Mouse (Mus musculus) lung, embryonic 16.5 days (tissue): ENCODE measurements at regions not wholly inside any gene's neighbourhood (a gene's known extent, or its start where the extent isn't known, plus 50 kb on each side); places are given as distances from the start of the nearest gene placed in this dataset.
"Not testable (repeated sequence)": the region's sequence is repeated elsewhere in the genome, so short reads cannot be mapped to it uniquely, and the experiment has no call there.

ENCODE experiments used
- ATAC-seq: fragments of 200-750 bp; cut with Nextera tagmentation; 2 replicates; pipeline ENCODE4 v1.8.0; 2017; ENCODE audit warnings: low read depth, mild to moderate bottlenecking, moderate library complexity
- H3K27ac ChIP-seq: fragments of 300-500 bp; sonication (generic); 2 replicates; pipeline ENCODE4 v1.5.1; 2014; ENCODE audit warnings: mild to moderate bottlenecking, control low read depth, low read length
- H3K27me3 ChIP-seq: fragments of 300-500 bp; sonication (generic); 2 replicates; pipeline ENCODE4 v1.6.1; 2014; ENCODE audit warnings: low read depth, low read length, mixed read lengths; ENCODE audit not compliant: control insufficient read depth, insufficient read depth
- H3K36me3 ChIP-seq: fragments of 300-500 bp; sonication (generic); 2 replicates; pipeline ENCODE4 v1.6.1; 2014; ENCODE audit warnings: low read length; ENCODE audit not compliant: control insufficient read depth, insufficient read depth
- H3K4me1 ChIP-seq: fragments of 300-500 bp; sonication (generic); replicated peaks from 2 replicates; pipeline ENCODE4 v1.6.1; 2014; ENCODE audit warnings: low read length, mixed read lengths; ENCODE audit not compliant: control insufficient read depth, insufficient read depth
- H3K4me2 ChIP-seq: fragments of 300-500 bp; sonication (generic); 2 replicates; pipeline ENCODE4 v1.6.1; 2014; ENCODE audit warnings: low read depth, low read length, control low read depth
- H3K4me3 ChIP-seq: fragments of 300-500 bp; sonication (generic); 2 replicates; pipeline ENCODE4 v1.5.1; 2014; ENCODE audit warnings: mild to moderate bottlenecking, low read length, control low read depth
- H3K9ac ChIP-seq: fragments of 300-500 bp; sonication (generic); 2 replicates; pipeline ENCODE4 v1.6.1; 2014; ENCODE audit warnings: low read length, control low read depth
- H3K9me3 ChIP-seq: fragments of 300-500 bp; sonication (generic); 2 replicates; pipeline ENCODE4 v1.6.1; 2016; ENCODE audit warnings: low read length; ENCODE audit not compliant: control insufficient read depth
- whole genome bisulfite sequencing: fragments of 180-500 bp; shearing (Covaris S2); extraction: QIAGEN DNeasy Blood & Tissue Kit; methylation state at CpG from one replicate; pipeline ENCODE4 v1.1.7; 2014; 5-methylcytosine and 5-hydroxymethylcytosine counted together

- 49% methylated on average over 2 of the region's 2 CpGs for whole genome bisulfite sequencing
- H3K27me3 ChIP-seq, ATAC-seq, H3K9me3 ChIP-seq, H3K36me3 ChIP-seq, H3K4me2 ChIP-seq, H3K27ac ChIP-seq, H3K4me3 ChIP-seq, H3K4me1 ChIP-seq, H3K9ac ChIP-seq: not testable (repeated sequence)
Measured at GRCm38 (mm10) chr14:14478159-14478558, 77.1 kb downstream of the Olfr721-ps1 start.

- H3K27ac ChIP-seq = no peak overlapping the region
- H3K4me1 ChIP-seq = no peaks in the 10 kb centered on the region
- no peak overlapping the region for H3K4me2 ChIP-seq
- no peak for ATAC-seq
- no peaks in the 10 kb centered on the region for H3K9me3 ChIP-seq
- 81% methylated on average over 1 of the region's 1 CpGs for WGBS
- no peak overlapping the region for H3K4me3 ChIP-seq
- H3K36me3 ChIP-seq = no peaks in the 10 kb centered on the region
- no peaks in the 10 kb centered on the region for H3K27me3 ChIP-seq
- no peak overlapping the region for H3K9ac ChIP-seq
Measured at GRCm38 (mm10) chr14:14481840-14482239, 80.7 kb downstream of the Olfr721-ps1 start.

GRCm38 (mm10) chr14:14486356-14486755 is 85.3 kb downstream of the Olfr721-ps1 start:
- no peak for ATAC-seq
- H3K4me3 ChIP-seq = no peak overlapping the region
- no peaks in the 10 kb centered on the region for H3K36me3 ChIP-seq
- H3K27me3 ChIP-seq = no peaks in the 10 kb centered on the region
- no peak overlapping the region for H3K27ac ChIP-seq
- no peak overlapping the region for H3K9ac ChIP-seq
- 82% methylated on average over 1 of the region's 1 CpGs for WGBS
- H3K4me2 ChIP-seq = no peak overlapping the region
- no peaks in the 10 kb centered on the region for H3K4me1 ChIP-seq
- no peaks in the 10 kb centered on the region for H3K9me3 ChIP-seq

GRCm38 (mm10) chr14:14490501-14490900 is 89.4 kb downstream of the Olfr721-ps1 start:
- Histone ChIP-seq H3K27me3 (no peaks in the 10 kb centered on the region), H3K4me3 (no peak overlapping the region), H3K4me2 (no peak overlapping the region), H3K9ac (no peak overlapping the region), H3K9me3 (no peaks in the 10 kb centered on the region), H3K27ac (no peak overlapping the region), H3K4me1 (no peaks in the 10 kb centered on the region), H3K36me3 (no peaks in the 10 kb centered on the region)
- no peak for ATAC-seq

GRCm38 (mm10) chr14:14492041-14492440 is 90.9 kb downstream of the Olfr721-ps1 start:
- no peaks in the 10 kb centered on the region for H3K9me3 ChIP-seq
- no peaks in the 10 kb centered on the region for H3K36me3 ChIP-seq
- no peak overlapping the region for H3K27ac ChIP-seq
- H3K4me2 ChIP-seq = no peak overlapping the region
- no peak for ATAC-seq
- H3K4me1 ChIP-seq = no peaks in the 10 kb centered on the region
- H3K27me3 ChIP-seq = no peaks in the 10 kb centered on the region
- H3K4me3 ChIP-seq = no peak overlapping the region
- H3K9ac ChIP-seq = no peak overlapping the region

- no peaks in the 10 kb centered on the region for H3K27me3 ChIP-seq
- no peak overlapping the region for H3K4me3 ChIP-seq
- no peaks in the 10 kb centered on the region for H3K36me3 ChIP-seq
- H3K27ac ChIP-seq = no peak overlapping the region
- H3K9ac ChIP-seq = no peak overlapping the region
- no peaks in the 10 kb centered on the region for H3K4me1 ChIP-seq
- no peak for ATAC-seq
- no peak overlapping the region for H3K4me2 ChIP-seq
- no peaks in the 10 kb centered on the region for H3K9me3 ChIP-seq
- WGBS = 70% methylated on average over 4 of the region's 4 CpGs
Measured at GRCm38 (mm10) chr14:14511927-14512326, 110.8 kb downstream of the Olfr721-ps1 start.

- ATAC-seq = no peak
- Histone ChIP-seq H3K9ac (no peak overlapping the region), H3K4me1 (no peaks in the 10 kb centered on the region), H3K9me3 (no peaks in the 10 kb centered on the region), H3K27ac (no peak overlapping the region), H3K27me3 (no peaks in the 10 kb centered on the region), H3K36me3 (no peaks in the 10 kb centered on the region), H3K4me3 (no peak overlapping the region), H3K4me2 (no peak overlapping the region)
- WGBS = 93% methylated on average over 2 of the region's 2 CpGs
Measured at GRCm38 (mm10) chr14:14513056-14513455, 112.0 kb downstream of the Olfr721-ps1 start.

GRCm38 (mm10) chr14:14513498-14513897 is 112.4 kb downstream of the Olfr721-ps1 start:
- Histone ChIP-seq H3K4me1 (no peaks in the 10 kb centered on the region), H3K9ac (no peak overlapping the region), H3K36me3 (no peaks in the 10 kb centered on the region), H3K27me3 (no peaks in the 10 kb centered on the region), H3K9me3 (no peaks in the 10 kb centered on the region), H3K4me3 (no peak overlapping the region), H3K27ac (no peak overlapping the region), H3K4me2 (no peak overlapping the region)
- 57% methylated on average over 3 of the region's 3 CpGs for WGBS
- no peak for ATAC-seq

GRCm38 (mm10) chr14:14514440-14515172 is 113.5 kb downstream of the Olfr721-ps1 start:
- H3K36me3 ChIP-seq = no peaks in the 10 kb centered on the region
- no peak overlapping the region for H3K9ac ChIP-seq
- H3K4me2 ChIP-seq = no peak overlapping the region
- H3K9me3 ChIP-seq = no peaks in the 10 kb centered on the region
- no peak overlapping the region for H3K27ac ChIP-seq
- 75% methylated on average over 1 of the region's 1 CpGs for WGBS
- H3K27me3 ChIP-seq = no peaks in the 10 kb centered on the region
- H3K4me1 ChIP-seq = no peaks in the 10 kb centered on the region
- ATAC-seq = no peak
- H3K4me3 ChIP-seq = no peak overlapping the region

- no peak overlapping the region for H3K4me2 ChIP-seq
- no peak overlapping the region for H3K9ac ChIP-seq
- no peaks in the 10 kb centered on the region for H3K36me3 ChIP-seq
- no peaks in the 10 kb centered on the region for H3K27me3 ChIP-seq
- no peaks in the 10 kb centered on the region for H3K4me1 ChIP-seq
- no peak for ATAC-seq
- 61% methylated on average over 2 of the region's 2 CpGs for WGBS
- no peak overlapping the region for H3K27ac ChIP-seq
- H3K9me3 ChIP-seq = no peaks in the 10 kb centered on the region
- H3K4me3 ChIP-seq = no peak overlapping the region
Measured at GRCm38 (mm10) chr14:14515363-14515762, 114.3 kb downstream of the Olfr721-ps1 start.
